Mouse (Mus musculus): Measurements from ENCODE around the gene Bcl2l14. TPM values are rescaled to one million over a fixed set of nuclear protein-coding genes. Genes with fewer than 3 reads are reported as not detected.

Gene Bcl2l14
- polyA plus RNA-seq, 2 experiments = 0.26 to 0.99 TPM

GRCm38 (mm10) chr6:134442219-134442618 lies 46.1 kb downstream of the Bcl2l14 start:
- Histone ChIP-seq H3K9ac (ENCODE audit: low read depth, low read length, severe bottlenecking) (no peak overlapping the region), H3K27ac (replicated peaks; ENCODE audit: low read depth, low read length) (no peak overlapping the region), H3K4me1 (ENCODE audit: control insufficient read depth, insufficient read depth, low read length) (peaks cover 21% of the 10 kb centered on the region), H3K27me3 (ENCODE audit: control insufficient read depth, insufficient read depth, low read length) (no peaks in the 10 kb centered on the region), H3K4me2 (replicated peaks; ENCODE audit: low read depth, low read length, severe bottlenecking) (no peak overlapping the region), H3K9me3 (ENCODE audit: control insufficient read depth, low read length) (no peaks in the 10 kb centered on the region), H3K36me3 (ENCODE audit: control insufficient read depth, insufficient read depth, low read length) (peaks cover 13% of the 10 kb centered on the region; the same call in 1 of the 2 replicates), H3K4me3 (replicated peaks; ENCODE audit: low read length) (no peak overlapping the region)
- 86% methylated on average over 5 of the region's 5 CpGs for WGBS
- TF ChIP-seq POLR2A (IDR thresholded peaks at IDR 0.05; ENCODE audit: borderline replicate concordance, extremely low read depth, insufficient read depth, insufficient read length) = no peak
- no peak for DNase-seq (ENCODE audit: low spot score)
- no peak for ATAC-seq (ENCODE audit: low FRiP score, low read depth)

DNA sequence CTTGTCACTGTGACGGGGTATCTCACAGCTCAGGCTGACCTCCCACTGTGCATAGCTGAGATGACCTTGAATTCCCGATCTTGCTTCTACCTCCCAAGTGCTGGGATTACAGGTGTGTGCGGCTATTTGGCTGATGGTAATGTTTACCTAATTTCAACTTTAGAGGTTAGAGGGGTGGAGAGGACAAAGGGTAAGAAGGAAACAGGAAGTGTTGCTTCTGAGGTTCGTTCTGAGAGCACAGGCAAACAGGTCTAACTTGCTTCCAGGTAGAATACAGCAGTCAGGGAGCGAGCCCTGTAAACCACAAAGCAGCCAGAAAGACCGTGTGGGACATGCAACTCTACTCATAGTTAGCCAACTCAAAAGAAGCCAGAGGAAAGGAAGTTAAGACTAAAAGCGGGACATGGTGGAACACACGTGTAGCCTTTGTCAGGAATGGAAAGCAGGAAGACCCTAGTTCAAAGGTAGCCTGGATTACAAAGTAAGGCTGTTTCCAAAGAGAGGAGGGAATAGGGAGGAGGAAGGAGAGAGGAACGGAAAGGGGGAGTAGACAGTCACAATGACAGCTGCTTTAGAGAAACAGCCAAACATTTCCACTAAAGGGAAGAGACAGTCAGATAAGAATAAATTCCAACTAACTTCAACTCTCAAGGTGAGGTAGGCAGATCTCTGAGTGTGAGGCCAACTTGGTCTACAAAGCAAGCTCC lies 47.2 kb downstream of the Bcl2l14 start:
- no peak for TF ChIP-seq POLR2A (IDR thresholded peaks at IDR 0.05; ENCODE audit: borderline replicate concordance, extremely low read depth, insufficient read depth, insufficient read length)
- DNase-seq (ENCODE audit: low spot score) (no peak), ATAC-seq (ENCODE audit: low FRiP score, low read depth) (no peak)
- no peaks in the 10 kb centered on the region for H3K27me3 ChIP-seq (ENCODE audit: control insufficient read depth, insufficient read depth, low read length)
- H3K4me1 ChIP-seq (ENCODE audit: control insufficient read depth, insufficient read depth, low read length) = peaks cover 16% of the 10 kb centered on the region
- H3K27ac ChIP-seq (replicated peaks; ENCODE audit: low read depth, low read length) = no peak overlapping the region
- WGBS = 74% methylated on average over 9 of the region's 9 CpGs
- peaks cover 17% of the 10 kb centered on the region; the same call in 1 of the 2 replicates for H3K36me3 ChIP-seq (ENCODE audit: control insufficient read depth, insufficient read depth, low read length)
- no peak overlapping the region for H3K9ac ChIP-seq (ENCODE audit: low read depth, low read length, severe bottlenecking)
- no peak overlapping the region for H3K4me3 ChIP-seq (replicated peaks; ENCODE audit: low read length)
- H3K9me3 ChIP-seq (ENCODE audit: control insufficient read depth, low read length) = no peaks in the 10 kb centered on the region
- H3K4me2 ChIP-seq (replicated peaks; ENCODE audit: low read depth, low read length, severe bottlenecking) = no peak overlapping the region

- no peak for TF ChIP-seq POLR2A (IDR thresholded peaks at IDR 0.05; ENCODE audit: borderline replicate concordance, extremely low read depth, insufficient read depth, insufficient read length)
- Histone ChIP-seq H3K4me2 (replicated peaks; ENCODE audit: low read depth, low read length, severe bottlenecking) (no peak overlapping the region), H3K27ac (replicated peaks; ENCODE audit: low read depth, low read length) (no peak overlapping the region), H3K9ac (ENCODE audit: low read depth, low read length, severe bottlenecking) (no peak overlapping the region), H3K9me3 (ENCODE audit: control insufficient read depth, low read length) (no peaks in the 10 kb centered on the region), H3K27me3 (ENCODE audit: control insufficient read depth, insufficient read depth, low read length) (no peaks in the 10 kb centered on the region), H3K4me1 (ENCODE audit: control insufficient read depth, insufficient read depth, low read length) (peaks cover 10% of the 10 kb centered on the region), H3K36me3 (ENCODE audit: control insufficient read depth, insufficient read depth, low read length) (peaks cover 17% of the 10 kb centered on the region; the same call in 1 of the 2 replicates), H3K4me3 (replicated peaks; ENCODE audit: low read length) (no peak overlapping the region)
- no peak for DNase-seq (ENCODE audit: low spot score)
- WGBS = 78% methylated on average over 5 of the region's 5 CpGs
- ATAC-seq (ENCODE audit: low FRiP score, low read depth) = no peak
Measured at GRCm38 (mm10) chr6:134443925-134444324, 47.8 kb downstream of the Bcl2l14 start.

DNA sequence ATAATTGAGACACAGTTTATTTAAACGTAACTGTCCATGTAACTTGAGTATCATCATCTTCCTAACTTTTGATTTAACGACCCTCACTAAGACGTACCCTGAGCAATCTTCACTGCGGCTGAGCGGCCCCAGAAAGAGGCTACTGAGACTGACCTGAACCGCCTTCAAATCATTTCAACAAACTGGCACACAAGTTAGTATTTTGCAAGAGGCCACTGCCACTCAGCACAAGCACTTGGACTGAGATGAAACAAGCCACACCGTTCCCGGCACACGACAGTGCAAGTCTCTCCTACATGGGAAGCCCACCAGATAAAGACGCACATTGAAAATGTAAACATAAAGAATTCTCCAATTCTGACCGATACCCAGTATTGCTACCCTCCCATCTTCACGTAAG lies 52.3 kb downstream of the Bcl2l14 start:
- peaks cover 15% of the 10 kb centered on the region; the same call in 1 of the 2 replicates for H3K4me1 ChIP-seq (ENCODE audit: control insufficient read depth, insufficient read depth, low read length)
- no peak overlapping the region for H3K4me2 ChIP-seq (replicated peaks; ENCODE audit: low read depth, low read length, severe bottlenecking)
- no peak for DNase-seq (ENCODE audit: low spot score)
- H3K4me3 ChIP-seq (replicated peaks; ENCODE audit: low read length) = no peak overlapping the region
- no peaks in the 10 kb centered on the region for H3K27me3 ChIP-seq (ENCODE audit: control insufficient read depth, insufficient read depth, low read length)
- 89% methylated on average over 12 of the region's 12 CpGs for WGBS
- peaks cover 52% of the 10 kb centered on the region for H3K36me3 ChIP-seq (ENCODE audit: control insufficient read depth, insufficient read depth, low read length)
- no peak for ATAC-seq (ENCODE audit: low FRiP score, low read depth)
- TF ChIP-seq POLR2A (IDR thresholded peaks at IDR 0.05; ENCODE audit: borderline replicate concordance, extremely low read depth, insufficient read depth, insufficient read length) = no peak
- no peaks in the 10 kb centered on the region for H3K9me3 ChIP-seq (ENCODE audit: control insufficient read depth, low read length)
- no peak overlapping the region for H3K9ac ChIP-seq (ENCODE audit: low read depth, low read length, severe bottlenecking)
- no peak overlapping the region for H3K27ac ChIP-seq (replicated peaks; ENCODE audit: low read depth, low read length)

GRCm38 (mm10) chr6:134449958-134450357 lies 53.8 kb downstream of the Bcl2l14 start:
- no peaks in the 10 kb centered on the region for H3K9me3 ChIP-seq (ENCODE audit: control insufficient read depth, low read length)
- H3K4me1 ChIP-seq (ENCODE audit: control insufficient read depth, insufficient read depth, low read length) = peaks cover 15% of the 10 kb centered on the region; the same call in 1 of the 2 replicates
- DNase-seq (ENCODE audit: low spot score) (peak; percentile 12), ATAC-seq (ENCODE audit: low FRiP score, low read depth) (0 out of 2 replicates have a peak, but pooled peaks have one; percentile 11)
- peaks cover 66% of the 10 kb centered on the region for H3K36me3 ChIP-seq (ENCODE audit: control insufficient read depth, insufficient read depth, low read length)
- no peak overlapping the region for H3K9ac ChIP-seq (ENCODE audit: low read depth, low read length, severe bottlenecking)
- no peaks in the 10 kb centered on the region for H3K27me3 ChIP-seq (ENCODE audit: control insufficient read depth, insufficient read depth, low read length)
- no peak overlapping the region for H3K4me3 ChIP-seq (replicated peaks; ENCODE audit: low read length)
- H3K27ac ChIP-seq (replicated peaks; ENCODE audit: low read depth, low read length) = 0 out of 2 replicates have a peak overlapping the region, but pooled peaks have one; percentile 16
- TF ChIP-seq POLR2A (IDR thresholded peaks at IDR 0.05; ENCODE audit: borderline replicate concordance, extremely low read depth, insufficient read depth, insufficient read length) = no peak
- H3K4me2 ChIP-seq (replicated peaks; ENCODE audit: low read depth, low read length, severe bottlenecking) = no peak overlapping the region
- WGBS = 53% methylated on average over 11 of the region's 11 CpGs

All from limb, embryonic 14.5 days (tissue).